Mouse (Mus musculus) CH12.LX (cell line): Measurements from ENCODE around the gene Bex3. TPM values are rescaled to one million over a fixed set of nuclear protein-coding genes. Genes with fewer than 3 reads are reported as not detected.
"Not testable (repeated sequence)": the region's sequence is repeated elsewhere in the genome, so short reads cannot be mapped to it uniquely, and the experiment has no call there.

Source experiments
- DNase-seq: peaks from one replicate; pipeline ENCODE4 v3.0.0-alpha.2; 2013; ENCODE audit errors: extremely low read depth
- H3K27ac ChIP-seq: 2 replicates; pipeline ENCODE4 v1.5.1; 2012; ENCODE audit warnings: low read depth, mild to moderate bottlenecking, control low read depth, moderate library complexity; ENCODE audit not compliant: insufficient read depth
- H3K27me3 ChIP-seq: replicated peaks from 2 replicates; pipeline ENCODE3; 2012; ENCODE audit warnings: inconsistent platforms
- H3K36me3 ChIP-seq, 2 experiments: replicated peaks in 1 of 2; 2 replicates each; pipeline versions ENCODE3 to v1.6.1; 2012; ENCODE audit warnings: inconsistent platforms in 1 of 2, low read length in 1 of 2, mild to moderate bottlenecking in 1 of 2, mixed read lengths in 1 of 2, moderate library complexity in 1 of 2; ENCODE audit not compliant: control insufficient read depth in 1 of 2, insufficient read depth in 1 of 2
- H3K4me1 ChIP-seq, 2 experiments: 2 replicates each; pipeline ENCODE4 v1.6.1; 2012; ENCODE audit warnings: inconsistent platforms in 1 of 2, moderate library complexity in 1 of 2; ENCODE audit not compliant: insufficient read depth in 2 of 2, control insufficient read depth in 1 of 2
- H3K4me2 ChIP-seq: 2 replicates; pipeline ENCODE4 v1.6.1; 2012; ENCODE audit warnings: low read depth, mild to moderate bottlenecking, control low read depth; ENCODE audit not compliant: poor library complexity, insufficient read depth, severe bottlenecking
- H3K4me3 ChIP-seq, 3 experiments: fragments of 150-350 bp in 1 of 3; sonication (generic) in 1 of 3; replicated peaks in 1 of 3; 2 replicates each; pipeline versions ENCODE3 to v1.5.1; 2011 to 2012; ENCODE audit warnings: low read depth in 2 of 3, low read length in 2 of 3, mild to moderate bottlenecking in 2 of 3, moderate library complexity in 2 of 3, control low read depth in 1 of 3, improper control_type of control experiment in 1 of 3, inconsistent platforms in 1 of 3, mixed read lengths in 1 of 3; ENCODE audit not compliant: poor library complexity in 1 of 3
- H3K79me2 ChIP-seq: replicated peaks from 2 replicates; pipeline ENCODE4 v1.6.1; 2012; ENCODE audit warnings: mild to moderate bottlenecking, moderate library complexity; ENCODE audit not compliant: control insufficient read depth, poor library complexity, insufficient read depth, severe bottlenecking; ENCODE audit errors: extremely low read depth
- H3K9ac ChIP-seq: 2 replicates; pipeline ENCODE4 v1.6.1; 2012; ENCODE audit warnings: low read depth, mild to moderate bottlenecking, control low read depth, moderate library complexity; ENCODE audit not compliant: insufficient read depth
- H3K9me3 ChIP-seq: replicated peaks from 2 replicates; pipeline ENCODE3; 2012; ENCODE audit warnings: low read length, inconsistent platforms, mixed read lengths
- CHD2 ChIP-seq: IDR thresholded peaks from 2 replicates; pipeline ENCODE4 v1.6.1; 2011; ENCODE audit warnings: low read length, improper control_type of control experiment
- CTCF ChIP-seq, 2 experiments: IDR thresholded peaks in 1 of 2; conservative IDR thresholded peaks in 1 of 2; 2 replicates each; pipeline ENCODE4 v1.5.1; 2011 to 2012; ENCODE audit warnings: low read depth in 2 of 2, low read length in 2 of 2, improper control_type of control experiment in 1 of 2, inconsistent platforms in 1 of 2, mild to moderate bottlenecking in 1 of 2, moderate library complexity in 1 of 2
- E2F4 ChIP-seq: IDR thresholded peaks from 2 replicates; pipeline ENCODE4 v1.6.1; 2011; ENCODE audit warnings: low read depth, low read length, improper control_type of control experiment; ENCODE audit not compliant: insufficient replicate concordance
- EP300 ChIP-seq: IDR thresholded peaks from 2 replicates; pipeline ENCODE4 v1.6.1; 2011; ENCODE audit warnings: low read length, improper control_type of control experiment
- ETS1 ChIP-seq: conservative IDR thresholded peaks from 2 replicates; pipeline ENCODE4 v1.6.1; 2012; ENCODE audit warnings: low read depth, mild to moderate bottlenecking, inconsistent platforms, low read length, improper control_type of control experiment, moderate library complexity
- GABPA ChIP-seq: IDR thresholded peaks from 2 replicates; pipeline ENCODE4 v1.6.1; 2012; ENCODE audit warnings: low read depth, low read length, improper control_type of control experiment, inconsistent platforms; ENCODE audit not compliant: insufficient replicate concordance
- IRF4 ChIP-seq: IDR thresholded peaks from 2 replicates; pipeline ENCODE4 v1.6.1; 2014; ENCODE audit warnings: low read depth, mild to moderate bottlenecking, inconsistent platforms, low read length, improper control_type of control experiment
- JUND ChIP-seq: conservative IDR thresholded peaks from 2 replicates; pipeline ENCODE4 v1.6.1; 2011; ENCODE audit warnings: low read depth, low read length, improper control_type of control experiment
- MEF2A ChIP-seq: IDR thresholded peaks from 2 replicates; pipeline ENCODE4 v1.6.1; 2014; ENCODE audit warnings: low read depth, mild to moderate bottlenecking, inconsistent platforms, low read length, improper control_type of control experiment, borderline replicate concordance
- PAX5 ChIP-seq: IDR thresholded peaks from 2 replicates; pipeline ENCODE4 v1.6.1; 2012; ENCODE audit warnings: low read length, inconsistent platforms, mixed read lengths
- POLR2A ChIP-seq: IDR thresholded peaks from 2 replicates; pipeline ENCODE4 v1.6.1; 2011; ENCODE audit warnings: low read depth, mild to moderate bottlenecking, improper control_type of control experiment, low read length
- RAD21 ChIP-seq: IDR thresholded peaks from 2 replicates; pipeline ENCODE4 v1.6.1; 2011; ENCODE audit warnings: low read depth, mild to moderate bottlenecking, low read length, improper control_type of control experiment, moderate library complexity
- SMC3 ChIP-seq: IDR thresholded peaks from 2 replicates; pipeline ENCODE4 v1.6.1; 2011; ENCODE audit warnings: low read depth, low read length, improper control_type of control experiment
- TBP ChIP-seq: conservative IDR thresholded peaks from 2 replicates; pipeline ENCODE4 v1.6.1; 2011; ENCODE audit warnings: low read depth, low read length, improper control_type of control experiment
- USF1 ChIP-seq: IDR thresholded peaks from 2 replicates; pipeline ENCODE4 v1.6.1; 2014; ENCODE audit warnings: low read depth, mild to moderate bottlenecking, inconsistent platforms, low read length, improper control_type of control experiment
- ZC3H11A ChIP-seq: IDR thresholded peaks from 2 replicates; pipeline ENCODE4 v1.6.1; 2012; ENCODE audit warnings: low read depth, mild to moderate bottlenecking, inconsistent platforms, low read length, improper control_type of control experiment
- ZMIZ1 ChIP-seq: IDR thresholded peaks from 2 replicates; pipeline ENCODE4 v1.6.1; 2012; ENCODE audit warnings: low read depth, mild to moderate bottlenecking, inconsistent platforms, low read length, improper control_type of control experiment
- dilution Hi-C: fragments of 300-500 bp; cut with MboI; formaldehyde crosslinking; loops from 2 replicates; pipeline ENCODE4 v1.14.3; 2020; ENCODE audit warnings: low sequenced_read_pairs; ENCODE audit not compliant: extremely low pct_unique_long_range_greater_than_20kb, extremely low pct_ligation_motif_present
- in situ Hi-C: fragments of 300-500 bp; cut with MboI; formaldehyde crosslinking; loops from 3 replicates; pipeline ENCODE4 v1.14.3; 2019; ENCODE audit warnings: low sequenced_read_pairs, low pct_ligation_motif_present, low pct_unique_long_range_greater_than_20kb, mixed read lengths
- polyA plus RNA-seq: library from polyadenylated mRNA; unstranded; fragments of >175 nt; gene quantifications from 2 replicates; pipeline ENCODE4 v1.2.1, GENCODE M21; 2012; ENCODE audit warnings: low read depth; ENCODE audit not compliant: insufficient read length
- total RNA-seq, 2 experiments: library from RNA; depleted of rRNA; stranded (reverse); fragments of 300-350 nt in 1 of 2; fragments of >200 nt in 1 of 2; gene quantifications; 2 replicates each; pipeline ENCODE4 v1.2.3; 2012 to 2014

Bex3 gene
- total and polyA plus RNA-seq, 3 experiments: 87.4 to 228 (median 124) TPM

GRCm38 (mm10) chrX:136267720-136268119, 2.3 kb upstream of the Bex3 start:
- in situ Hi-C loops: no loop called here
- no peak overlapping the region for H3K4me2 ChIP-seq

GRCm38 (mm10) chrX:136268173-136268572, 1.9 kb upstream of the Bex3 start:
- in situ Hi-C loops (no loop called here), dilution Hi-C loops (no loop called here)
- no peak overlapping the region for H3K4me2 ChIP-seq
- no peak overlapping the region for H3K9ac ChIP-seq
- no peaks in the 10 kb centered on the region for H3K79me2 ChIP-seq
- H3K4me3 ChIP-seq: no peak overlapping the region
- peaks cover 0 to 10% of the 10 kb centered on the region in 2 experiments for H3K36me3 ChIP-seq
- H3K27me3 ChIP-seq: no peaks in the 10 kb centered on the region
- H3K4me1 ChIP-seq: peaks cover 6 to 7% of the 10 kb centered on the region in 2 experiments
- DNase-seq: no peak
- TF ChIP-seq POLR2A (no peak), ZMIZ1 (no peak), CHD2 (no peak), JUND (no peak), PAX5 (no peak), E2F4 (no peak), ZC3H11A (no peak), CTCF (conservative IDR thresholded peaks at IDR 0.05 in 1 of 2, IDR thresholded peaks at IDR 0.05 in 1 of 2; ENCODE audit: low read depth in 2 of 2, low read length in 2 of 2) (no peak)
- no peaks in the 10 kb centered on the region for H3K9me3 ChIP-seq
- no peak overlapping the region for H3K27ac ChIP-seq

More at GRCm38 (mm10) chrX:136267720-136268119, 2.3 kb upstream of the Bex3 start:
- H3K4me3 ChIP-seq: no peak overlapping the region
- no peak for TF ChIP-seq SMC3
- no peak for TF ChIP-seq GABPA
- no peak for TF ChIP-seq MEF2A
- no peak for TF ChIP-seq IRF4
- TF ChIP-seq CTCF (conservative IDR thresholded peaks at IDR 0.05 in 1 of 2, IDR thresholded peaks at IDR 0.05 in 1 of 2; ENCODE audit: low read depth in 2 of 2, low read length in 2 of 2): no peak
- TF ChIP-seq TBP: no peak
- no peak for TF ChIP-seq EP300
- TF ChIP-seq ETS1: no peak
- TF ChIP-seq USF1: no peak
- no peak for TF ChIP-seq RAD21
- dilution Hi-C loops: no loop called here
- H3K27ac ChIP-seq: no peak overlapping the region
- no peak overlapping the region for H3K9ac ChIP-seq
- no peaks in the 10 kb centered on the region for H3K79me2 ChIP-seq
- no peaks in the 10 kb centered on the region for H3K27me3 ChIP-seq
- DNase-seq: no peak
- peaks cover 0 to 10% of the 10 kb centered on the region in 2 experiments for H3K36me3 ChIP-seq
- H3K9me3 ChIP-seq: no peaks in the 10 kb centered on the region
- H3K4me1 ChIP-seq: peaks cover 6 to 7% of the 10 kb centered on the region in 2 experiments

- dilution Hi-C loops, H3K79me2 ChIP-seq, H3K9me3 ChIP-seq, H3K27me3 ChIP-seq, in situ Hi-C loops, H3K4me1 ChIP-seq, H3K27ac ChIP-seq: not testable (repeated sequence)
- Histone ChIP-seq H3K36me3 (peaks cover 0 to 10% of the 10 kb centered on the region in 2 experiments), H3K4me3 (peak overlapping the region in 2 of 3 experiments; percentile 38 to 65), H3K4me2 (peak overlapping the region; percentile 60; the same call in 1 of the 2 replicates), H3K9ac (peak overlapping the region; percentile 66)
- peak; percentile 31 for DNase-seq
Measured at GRCm38 (mm10) chrX:136270393-136271111, 499 bp downstream of the Bex3 start.
